Mouse (Mus musculus) cortical plate, adult 2 months (tissue): ENCODE measurements at regions not wholly inside any gene's neighbourhood (a gene's known extent, or its start where the extent isn't known, plus 50 kb on each side); places are given as distances from the start of the nearest gene placed in this dataset.

Source experiments
- CTCF ChIP-seq: fragments of 200-500 bp; IDR thresholded peaks from 2 replicates; pipeline ENCODE4 v1.5.1; 2011; ENCODE audit warnings: mild to moderate bottlenecking, control low read depth, low read length; ENCODE audit not compliant: insufficient read depth; ENCODE audit errors: extremely low read depth
- POLR2A ChIP-seq: fragments of 200-500 bp; IDR thresholded peaks from 2 replicates; pipeline ENCODE4 v1.6.1; 2011; ENCODE audit warnings: mild to moderate bottlenecking, low read length, control low read depth; ENCODE audit not compliant: insufficient read depth; ENCODE audit errors: extremely low read depth

- TF ChIP-seq POLR2A (no peak), CTCF (no peak)
These were observed 796.2 kb upstream of the Sel1l start for GRCm38 (mm10) chr12:92645006-92645624.
